Mouse (Mus musculus): ENCODE results near the gene Clec11a.

DNA sequence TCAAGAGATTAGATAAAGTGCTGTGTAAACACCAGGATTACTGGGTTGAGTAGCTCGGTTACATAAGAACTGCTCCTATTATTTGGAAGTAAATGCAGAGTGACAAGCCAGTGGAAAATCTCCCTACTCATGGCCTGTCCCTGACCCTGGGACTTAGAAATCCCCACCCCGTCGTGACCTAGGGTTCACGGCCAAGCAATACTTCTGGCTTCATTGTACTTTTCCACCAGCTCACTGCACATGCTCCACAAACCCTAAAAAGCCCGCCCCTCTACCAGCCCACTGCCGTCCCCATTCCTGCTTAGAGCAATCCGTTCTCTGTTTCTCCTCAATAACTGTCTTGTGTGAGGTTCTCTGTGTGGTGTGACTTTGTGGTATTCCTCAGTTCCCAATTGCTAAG is 18.9 kb downstream of the Clec11a start:
- no peak for TF ChIP-seq CTCF (IDR thresholded peaks at IDR 0.05)
- TF ChIP-seq EP300 (IDR thresholded peaks at IDR 0.05), result no peak
